Mouse (Mus musculus) mature B cell (primary cell): ENCODE data around the gene Gm43738.
"Not testable (repeated sequence)": the region's sequence is repeated elsewhere in the genome, so short reads cannot be mapped to it uniquely, and the experiment has no call there.

ENCODE experiments used
- in situ Hi-C: fragments of 300-500 bp; cut with MboI; formaldehyde crosslinking; loops from 2 replicates; pipeline ENCODE4 v1.14.3; 2019

Gene Gm43738

GRCm38 (mm10) chr3:89101812-89102494, 1.1 kb upstream of the Gm43738 start, which contains the start of gene Fdps:
TSS of gene Fdps (minus strand) at chr3:89101959.
- in situ Hi-C loops = no loop called here

- in situ Hi-C loops = no loop called here
These were observed 536 bp upstream of the Gm43738 start for GRCm38 (mm10) chr3:89101459-89101811.

- in situ Hi-C loops = no loop called here
These were observed 6.9 kb downstream of the Gm43738 start for GRCm38 (mm10) chr3:89094021-89094420.

GRCm38 (mm10) chr3:89093175-89093574, 7.7 kb downstream of the Gm43738 start, which contains the start of gene Rusc1:
TSS of gene Rusc1 (minus strand) at chr3:89093311.
- in situ Hi-C loops = no loop called here

GRCm38 (mm10) chr3:89092509-89093090, 8.3 kb downstream of the Gm43738 start:
- in situ Hi-C loops = no loop called here

- in situ Hi-C loops = no loop called here
These were observed 8.9 kb downstream of the Gm43738 start for GRCm38 (mm10) chr3:89091811-89092508.

- in situ Hi-C loops = no loop called here
These were observed 9.9 kb downstream of the Gm43738 start for GRCm38 (mm10) chr3:89090694-89091655.

- in situ Hi-C loops = no loop called here
These were observed 10.9 kb downstream of the Gm43738 start for GRCm38 (mm10) chr3:89089882-89090591.

GRCm38 (mm10) chr3:89088974-89089373, 11.9 kb downstream of the Gm43738 start:
- in situ Hi-C loops = no loop called here

GRCm38 (mm10) chr3:89087338-89088110, 13.4 kb downstream of the Gm43738 start:
- in situ Hi-C loops = no loop called here

- in situ Hi-C loops = no loop called here
These were observed 16.2 kb downstream of the Gm43738 start for GRCm38 (mm10) chr3:89084654-89085190.

GRCm38 (mm10) chr3:89084133-89084532, 16.8 kb downstream of the Gm43738 start:
- in situ Hi-C loops = no loop called here

GRCm38 (mm10) chr3:89082287-89082686, 18.6 kb downstream of the Gm43738 start:
- in situ Hi-C loops = not testable (repeated sequence)

GRCm38 (mm10) chr3:89077383-89077782, 23.5 kb downstream of the Gm43738 start:
- in situ Hi-C loops = no loop called here

- in situ Hi-C loops = no loop called here
These were observed 33.6 kb downstream of the Gm43738 start for GRCm38 (mm10) chr3:89067265-89067664.

GRCm38 (mm10) chr3:89061696-89062095, 39.2 kb downstream of the Gm43738 start:
- in situ Hi-C loops = no loop called here

GRCm38 (mm10) chr3:89058783-89059182, 42.1 kb downstream of the Gm43738 start:
- in situ Hi-C loops = no loop called here

GRCm38 (mm10) chr3:89058361-89058760, 42.5 kb downstream of the Gm43738 start:
- in situ Hi-C loops = no loop called here

GRCm38 (mm10) chr3:89043359-89043758, 57.5 kb downstream of the Gm43738 start:
- in situ Hi-C loops = no loop called here
